Mouse (Mus musculus): Measurements from ENCODE around the gene Ripply2.
A peak's percentile ranks its signal among the peaks of the same experiment; 100 is the strongest.
"Not testable (repeated sequence)": the region's sequence is repeated elsewhere in the genome, so short reads cannot be mapped to it uniquely, and the experiment has no call there.

The Ripply2 gene

GRCm38 (mm10) chr9:87015288-87015937, at the start of gene Ripply2:
Gene Ripply2, plus strand, starts transcription at chr9:87015537.
- no peak for DNase-seq (ENCODE audit: low read depth)

- DNase-seq (ENCODE audit: low read depth) = not testable (repeated sequence)
Observed at GRCm38 (mm10) chr9:86972471-86972870, 42.9 kb upstream of the Ripply2 start.

GRCm38 (mm10) chr9:86973562-86973961, 41.8 kb upstream of the Ripply2 start:
- no peak for DNase-seq (ENCODE audit: low read depth)

- no peak for DNase-seq (ENCODE audit: low read depth)
Observed at GRCm38 (mm10) chr9:86976896-86977295, 38.4 kb upstream of the Ripply2 start.

- DNase-seq (ENCODE audit: low read depth) = no peak
Observed at GRCm38 (mm10) chr9:86978257-86978907, 37.0 kb upstream of the Ripply2 start.

- no peak for DNase-seq (ENCODE audit: low read depth)
Observed at GRCm38 (mm10) chr9:86980048-86980447, 35.3 kb upstream of the Ripply2 start.

GRCm38 (mm10) chr9:86980942-86981341, 34.4 kb upstream of the Ripply2 start:
- DNase-seq (ENCODE audit: low read depth) = no peak

- DNase-seq (ENCODE audit: low read depth) = no peak
Observed at GRCm38 (mm10) chr9:86981551-86981950, 33.8 kb upstream of the Ripply2 start.

- no peak for DNase-seq (ENCODE audit: low read depth)
Observed at GRCm38 (mm10) chr9:86984583-86984982, 30.8 kb upstream of the Ripply2 start.

- DNase-seq (ENCODE audit: low read depth) = no peak
Observed at GRCm38 (mm10) chr9:86985105-86985504, 30.2 kb upstream of the Ripply2 start.

- DNase-seq (ENCODE audit: low read depth) = no peak
Observed at GRCm38 (mm10) chr9:86986703-86987296, 28.5 kb upstream of the Ripply2 start.

GRCm38 (mm10) chr9:86989822-86990221, 25.5 kb upstream of the Ripply2 start:
- DNase-seq (ENCODE audit: low read depth) = no peak

- DNase-seq (ENCODE audit: low read depth) = no peak
Observed at GRCm38 (mm10) chr9:86991758-86992157, 23.6 kb upstream of the Ripply2 start.

- no peak for DNase-seq (ENCODE audit: low read depth)
Observed at GRCm38 (mm10) chr9:86997046-86997691, 18.2 kb upstream of the Ripply2 start.

GRCm38 (mm10) chr9:86999956-87000582, 15.3 kb upstream of the Ripply2 start:
- no peak for DNase-seq (ENCODE audit: low read depth)

GRCm38 (mm10) chr9:87004701-87005434, 10.5 kb upstream of the Ripply2 start:
- DNase-seq (ENCODE audit: low read depth) = no peak

- no peak for DNase-seq (ENCODE audit: low read depth)
Observed at GRCm38 (mm10) chr9:87005435-87005779, 9.9 kb upstream of the Ripply2 start.

GRCm38 (mm10) chr9:87008507-87008906, 6.8 kb upstream of the Ripply2 start:
- DNase-seq (ENCODE audit: low read depth) = no peak

GRCm38 (mm10) chr9:87008919-87009318, 6.4 kb upstream of the Ripply2 start:
- no peak for DNase-seq (ENCODE audit: low read depth)

GRCm38 (mm10) chr9:87015938-87016294, 579 bp downstream of the Ripply2 start:
- no peak for DNase-seq (ENCODE audit: low read depth)

GRCm38 (mm10) chr9:87021778-87022523, 6.6 kb downstream of the Ripply2 start, which contains the start of gene Cyb5r4:
Gene Cyb5r4, plus strand, starts transcription at chr9:87022014.
- DNase-seq (ENCODE audit: low read depth) = peak; percentile 98
